ENCODE assay signal across 23 mouse cellular contexts in genomic region chr15:80938615-80939014, GRCm38 (mm10).
"Had no signal": no experiment of that assay in that cellular context is flagged by ENCODE, and none has a peak within 500 bp of the region (broad histone marks: within the 10 kb centered on the region; RNA-seq: fewer than 3 reads in every experiment).

No protein-coding gene starts in this region.

- H3K27me3 ChIP-seq: heart, embryonic 12.5 days; hindbrain, embryonic 13.5 days; hindbrain, embryonic 15.5 days; kidney, embryonic 15.5 days; limb, embryonic 13.5 days; limb, embryonic 15.5 days had no signal

- DNase-seq: gastrocnemius, postnatal 14 days; gastrocnemius, postnatal 36 days; heart, adult 18-20 months; heart, postnatal 14 days; heart, postnatal 36 days; kidney, adult 11 months; kidney, adult 2 months; kidney, adult 9 months; kidney, postnatal 14 days; kidney, postnatal 36 days; layer of hippocampus, postnatal 36 days; left cerebral cortex, postnatal 4 days had no signal

- H3K27ac ChIP-seq: heart, embryonic 10.5 days; hindbrain, embryonic 13.5 days; hindbrain, embryonic 15.5 days; hindbrain, postnatal 0 days; kidney, embryonic 15.5 days; kidney, postnatal 0 days; limb, embryonic 13.5 days; limb, embryonic 15.5 days; liver, embryonic 14.5 days had no signal

- H3K9me3 ChIP-seq: heart, embryonic 10.5 days; heart, embryonic 12.5 days; hindbrain, embryonic 13.5 days; hindbrain, embryonic 15.5 days; kidney, embryonic 15.5 days; limb, embryonic 13.5 days; limb, embryonic 15.5 days had no signal

- ATAC-seq: hindbrain, postnatal 0 days; intestine, embryonic 16.5 days had no signal

- H3K4me2 ChIP-seq: heart, embryonic 12.5 days; hindbrain, embryonic 13.5 days; hindbrain, embryonic 15.5 days; kidney, embryonic 15.5 days; limb, embryonic 13.5 days; limb, embryonic 15.5 days had no signal

- H3K9ac ChIP-seq: heart, embryonic 12.5 days; hindbrain, embryonic 13.5 days; hindbrain, embryonic 15.5 days; kidney, embryonic 15.5 days; limb, embryonic 13.5 days; limb, embryonic 15.5 days; liver, embryonic 14.5 days had no signal

- H3K4me3 ChIP-seq: heart, embryonic 10.5 days; heart, embryonic 12.5 days; hindbrain, embryonic 13.5 days; hindbrain, embryonic 15.5 days; kidney, embryonic 15.5 days; limb, embryonic 13.5 days; limb, embryonic 15.5 days had no signal

- H3K4me1 ChIP-seq: hindbrain, embryonic 13.5 days; hindbrain, embryonic 15.5 days; kidney, embryonic 15.5 days; limb, embryonic 13.5 days; limb, embryonic 15.5 days had no signal
